Mouse (Mus musculus): ENCODE measurements at regions not wholly inside any gene's neighbourhood (a gene's known extent, or its start where the extent isn't known, plus 50 kb on each side); places are given as distances from the start of the nearest gene placed in this dataset.

GRCm38 (mm10) chr3:51099966-51100365 lies 124.3 kb upstream of the Noct start:
- TF ChIP-seq GATA1 (IDR thresholded peaks at IDR 0.05; ENCODE audit: low read depth, low read length) (no peak), MEF2A (IDR thresholded peaks at IDR 0.05; ENCODE audit: extremely low read depth, insufficient replicate concordance, low read depth, low read length, poor library complexity, severe bottlenecking) (no peak), POLR2AphosphoS2 (IDR thresholded peaks at IDR 0.05; ENCODE audit: low read length) (no peak), POLR2A (IDR thresholded peaks at IDR 0.05; ENCODE audit: control insufficient read depth in 1 of 2, insufficient read depth in 1 of 2, low read depth in 1 of 2, low read length in 2 of 2, poor library complexity in 1 of 2) (no peak), CTCF (IDR thresholded peaks at IDR 0.05 in 2 of 3, conservative IDR thresholded peaks at IDR 0.05 in 1 of 3; ENCODE audit: control insufficient read depth in 1 of 3, insufficient read depth in 1 of 3, low read depth in 2 of 3, low read length in 3 of 3, poor library complexity in 1 of 3, severe bottlenecking in 1 of 3) (no peak), NELFE (IDR thresholded peaks at IDR 0.05; ENCODE audit: low read depth, low read length) (no peak), E2F4 (IDR thresholded peaks at IDR 0.05; ENCODE audit: borderline replicate concordance, low read depth, low read length) (no peak), EP300 (IDR thresholded peaks at IDR 0.05; ENCODE audit: low read depth in 1 of 2, low read length in 2 of 2) (no peak)

Data from MEL (cell line).